Mouse (Mus musculus): Measurements from ENCODE around the gene Nlgn1.

The Nlgn1 gene

GRCm38 (mm10) chr3:26332400-26333238 is at the start of gene Nlgn1:
Gene Nlgn1, minus strand, starts transcription at chr3:26332460.
- no peak for DNase-seq (ENCODE audit: low read depth in 1 of 2, low spot score in 2 of 2)

- DNase-seq (ENCODE audit: low read depth in 1 of 2, low spot score in 2 of 2) = no peak
These were observed 46.0 kb upstream of the Nlgn1 start for GRCm38 (mm10) chr3:26378272-26378671.

DNA sequence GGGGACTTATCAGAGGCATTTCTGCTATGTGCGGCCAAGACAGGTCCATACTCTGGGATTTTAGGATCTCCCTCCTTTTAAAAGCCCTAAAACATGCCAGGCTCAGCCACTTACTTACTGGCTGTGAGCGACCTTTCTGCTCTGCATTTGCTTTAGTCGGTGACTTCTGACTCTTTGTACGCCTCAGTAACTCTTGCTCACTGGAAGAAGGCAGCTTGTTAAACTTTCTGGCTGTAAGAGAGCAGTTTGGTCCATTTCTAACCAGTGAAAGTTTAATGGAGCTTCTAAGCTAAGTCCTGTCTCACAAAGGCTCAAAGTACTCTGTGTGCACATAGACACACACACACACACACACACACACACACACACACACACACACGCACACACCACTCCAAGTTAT is 22.8 kb upstream of the Nlgn1 start:
- no peak for DNase-seq (ENCODE audit: low read depth in 1 of 2, low spot score in 2 of 2)

- DNase-seq (ENCODE audit: low read depth in 1 of 2, low spot score in 2 of 2) = no peak
These were observed 22.3 kb upstream of the Nlgn1 start for GRCm38 (mm10) chr3:26354483-26355030.

DNA sequence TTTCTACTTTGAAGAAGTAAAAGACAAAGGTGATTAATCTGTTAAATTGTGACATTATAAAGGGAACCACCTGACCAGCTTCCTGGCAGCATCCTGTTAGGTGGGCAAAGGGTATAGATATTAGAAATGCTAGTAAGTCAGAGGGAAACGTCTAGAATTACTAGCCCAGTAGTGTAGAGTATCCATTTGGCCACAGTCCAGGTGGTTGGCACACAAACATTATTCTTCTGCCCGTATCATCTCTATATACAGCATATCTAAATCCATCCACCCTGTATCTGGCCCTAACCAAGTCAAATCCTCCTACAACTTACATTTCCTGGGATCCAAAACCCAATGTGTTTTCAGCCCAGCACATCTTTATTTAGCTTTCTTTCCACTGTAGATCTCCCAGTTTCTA is 5.2 kb upstream of the Nlgn1 start:
- no peak for DNase-seq (ENCODE audit: low read depth in 1 of 2, low spot score in 2 of 2)

DNA sequence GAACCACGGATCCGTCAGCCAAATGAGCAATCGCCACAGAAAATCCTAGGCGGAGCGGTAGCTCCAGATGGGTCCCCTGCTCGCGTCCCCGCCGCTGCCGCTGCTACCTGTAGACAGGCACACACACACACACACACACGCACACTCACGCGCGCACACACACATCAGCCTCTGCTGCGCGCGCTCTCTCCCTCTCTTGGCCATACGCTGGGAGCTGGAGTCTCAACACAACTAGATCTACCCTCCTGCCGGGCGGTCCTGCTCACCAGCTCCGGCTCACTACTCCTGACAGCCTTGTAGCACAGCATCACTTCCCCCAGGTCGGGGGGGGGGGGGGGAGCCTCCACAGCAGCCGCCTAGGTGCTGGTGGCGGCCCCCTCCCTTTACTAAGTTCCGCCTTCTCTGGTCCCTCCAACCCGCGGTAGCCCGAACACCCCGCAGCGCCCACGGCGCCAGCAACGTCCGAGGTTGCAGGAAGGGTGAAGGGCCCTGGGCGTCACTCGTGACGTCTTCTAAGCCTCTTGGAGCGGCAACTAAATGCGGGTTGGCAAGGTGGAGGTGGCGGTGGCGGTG is 1.1 kb upstream of the Nlgn1 start:
- no peak for DNase-seq (ENCODE audit: low read depth in 1 of 2, low spot score in 2 of 2)

DNA sequence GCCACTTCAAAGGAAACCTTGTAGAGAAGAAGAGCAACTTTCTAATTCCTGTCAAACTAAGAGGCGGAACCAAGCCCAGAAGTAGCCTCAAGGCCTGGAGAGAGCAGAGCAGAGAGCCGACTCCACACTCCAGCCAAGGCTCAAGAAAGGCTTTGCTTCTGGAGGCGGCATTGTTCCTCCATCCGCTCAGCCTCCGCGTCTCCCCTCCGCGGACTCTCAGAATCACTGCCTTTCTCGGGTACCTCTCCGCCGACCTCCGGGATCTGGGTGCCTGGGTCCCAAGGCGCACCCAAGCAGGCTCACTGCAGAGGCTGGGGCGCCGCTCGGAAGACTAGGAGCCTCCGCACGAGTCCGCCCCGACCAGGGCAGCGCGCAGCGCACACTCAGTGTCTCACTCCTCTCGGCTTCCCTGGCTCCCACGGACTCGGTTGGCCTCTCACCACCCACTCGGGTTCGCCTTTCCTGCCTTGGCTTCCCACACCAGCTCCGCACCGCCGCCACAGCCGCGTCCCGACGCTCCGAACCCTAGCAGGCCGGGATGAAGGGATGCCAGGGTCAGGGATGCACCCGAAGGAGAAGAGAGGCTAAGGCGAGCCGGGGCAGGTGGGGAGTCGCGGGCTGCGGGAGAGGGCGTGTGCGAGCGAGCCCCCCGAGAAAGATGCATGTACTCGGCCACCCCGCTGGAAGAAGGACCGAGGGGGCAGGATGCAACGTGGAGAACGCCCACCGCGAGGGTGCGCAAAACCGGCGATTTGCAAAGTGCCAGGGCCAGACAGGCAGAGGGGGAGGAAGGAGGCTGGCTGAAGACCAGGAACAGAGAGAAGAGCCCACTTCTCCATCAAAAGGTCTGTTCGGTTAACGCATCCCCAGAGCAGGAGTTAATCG is 841 bp downstream of the Nlgn1 start:
- DNase-seq (ENCODE audit: low read depth in 1 of 2, low spot score in 2 of 2) = no peak

DNA sequence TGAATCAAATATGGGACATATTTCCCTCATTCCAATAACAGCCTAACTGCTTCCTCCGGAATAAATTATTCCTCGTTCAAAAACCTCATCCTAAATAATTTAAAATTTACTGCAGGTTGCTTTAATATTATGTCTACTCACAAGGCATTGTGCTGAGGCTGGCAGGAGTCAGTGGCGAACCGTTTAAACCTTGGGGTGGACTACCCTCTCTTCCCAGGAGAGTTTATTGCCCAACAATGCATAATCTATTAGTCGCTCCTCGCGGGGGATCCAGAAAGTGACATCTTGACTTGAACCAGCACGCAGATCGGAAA is 1.4 kb downstream of the Nlgn1 start:
- no peak for DNase-seq (ENCODE audit: low read depth in 1 of 2, low spot score in 2 of 2)

DNA sequence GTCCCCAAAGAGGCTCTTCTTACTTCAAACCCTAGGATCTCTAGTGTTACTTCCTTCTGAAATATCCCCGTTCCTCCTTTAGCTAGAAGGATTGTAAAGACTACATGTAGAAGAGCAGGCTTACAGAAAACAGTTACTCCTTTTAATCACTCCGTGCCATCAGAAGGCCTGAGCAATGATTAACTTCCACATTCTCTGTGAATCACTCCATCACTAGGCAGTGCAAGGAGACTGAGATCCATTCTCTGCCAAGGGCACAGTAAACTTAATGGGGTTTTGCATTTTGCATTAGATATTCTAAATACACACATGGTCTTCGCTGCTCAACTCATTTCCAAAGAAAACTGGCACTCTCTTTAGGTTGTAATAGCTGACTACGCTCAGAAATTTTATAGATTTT is 2.2 kb downstream of the Nlgn1 start:
- no peak for DNase-seq (ENCODE audit: low read depth in 1 of 2, low spot score in 2 of 2)

- DNase-seq (ENCODE audit: low read depth in 1 of 2, low spot score in 2 of 2) = no peak
These were observed 7.8 kb downstream of the Nlgn1 start for GRCm38 (mm10) chr3:26324510-26324909.

- DNase-seq (ENCODE audit: low read depth in 1 of 2, low spot score in 2 of 2) = no peak
These were observed 14.9 kb downstream of the Nlgn1 start for GRCm38 (mm10) chr3:26317397-26317796.

DNA sequence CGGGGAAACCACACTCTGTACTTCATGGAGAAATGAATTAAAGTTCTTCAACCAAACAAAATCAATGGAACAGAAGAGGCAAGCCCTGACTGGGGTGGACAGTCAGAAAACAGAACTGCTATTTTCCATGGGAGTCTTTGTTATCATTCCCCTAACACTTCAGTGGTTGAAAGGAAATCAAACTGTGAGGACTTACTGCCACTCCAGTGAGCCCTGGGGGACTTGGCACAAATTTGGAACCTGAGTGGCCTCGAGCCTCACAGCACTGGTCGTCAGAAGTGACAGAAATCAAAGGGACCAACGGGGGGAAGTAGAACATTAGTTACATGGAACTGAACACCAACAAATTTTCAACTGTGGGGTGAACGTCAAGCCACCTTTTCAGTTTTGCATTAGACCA is 34.4 kb downstream of the Nlgn1 start:
- no peak for DNase-seq (ENCODE audit: low read depth in 1 of 2, low spot score in 2 of 2)

- DNase-seq (ENCODE audit: low read depth in 1 of 2, low spot score in 2 of 2) = no peak
These were observed 61.1 kb downstream of the Nlgn1 start for GRCm38 (mm10) chr3:26270894-26271795.

DNA sequence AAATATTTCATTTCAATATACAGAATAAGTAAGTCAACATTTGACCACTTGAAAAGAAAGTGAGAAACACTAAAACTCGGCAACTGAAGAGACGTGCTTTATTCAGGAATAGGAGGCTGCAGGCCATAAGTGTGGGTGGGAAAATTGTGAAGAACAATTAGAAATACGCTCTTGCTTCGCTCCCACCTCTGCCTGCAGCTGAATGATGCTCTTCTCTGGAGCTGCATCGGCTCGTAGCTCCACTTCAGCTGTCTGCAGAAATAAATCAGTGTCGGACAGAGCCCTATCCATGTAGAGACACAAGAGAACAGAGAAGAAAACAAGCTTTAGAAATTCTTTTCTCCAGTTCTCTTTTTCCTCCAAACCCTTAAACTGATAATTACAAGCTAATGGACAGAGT is 85.7 kb downstream of the Nlgn1 start:
- DNase-seq (ENCODE audit: low read depth in 1 of 2, low spot score in 2 of 2) = no peak

GRCm38 (mm10) chr3:26243274-26243673 is 89.0 kb downstream of the Nlgn1 start:
- no peak for DNase-seq (ENCODE audit: low read depth in 1 of 2, low spot score in 2 of 2)

- DNase-seq (ENCODE audit: low read depth in 1 of 2, low spot score in 2 of 2) = no peak
These were observed 102.3 kb downstream of the Nlgn1 start for GRCm38 (mm10) chr3:26230006-26230405.

DNA sequence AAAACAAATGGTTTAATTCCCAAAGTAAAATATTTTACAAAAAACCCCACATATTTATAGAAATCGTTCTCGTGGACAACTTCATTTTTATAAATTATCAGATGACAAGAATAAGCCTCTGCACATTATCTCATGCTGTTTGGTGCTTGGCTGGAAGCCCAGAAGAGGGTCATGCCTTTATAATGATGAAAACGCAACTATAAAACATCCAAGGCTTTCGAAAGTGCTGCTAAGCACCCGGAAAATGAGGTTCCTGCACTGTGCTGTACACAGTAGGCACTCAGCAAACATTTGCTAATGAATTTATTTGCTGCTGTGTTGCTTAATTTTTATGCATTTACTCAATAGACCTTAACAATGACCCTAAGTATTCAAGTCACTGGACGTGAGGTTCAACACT is 103.4 kb downstream of the Nlgn1 start:
- DNase-seq (ENCODE audit: low read depth in 1 of 2, low spot score in 2 of 2) = no peak

DNA sequence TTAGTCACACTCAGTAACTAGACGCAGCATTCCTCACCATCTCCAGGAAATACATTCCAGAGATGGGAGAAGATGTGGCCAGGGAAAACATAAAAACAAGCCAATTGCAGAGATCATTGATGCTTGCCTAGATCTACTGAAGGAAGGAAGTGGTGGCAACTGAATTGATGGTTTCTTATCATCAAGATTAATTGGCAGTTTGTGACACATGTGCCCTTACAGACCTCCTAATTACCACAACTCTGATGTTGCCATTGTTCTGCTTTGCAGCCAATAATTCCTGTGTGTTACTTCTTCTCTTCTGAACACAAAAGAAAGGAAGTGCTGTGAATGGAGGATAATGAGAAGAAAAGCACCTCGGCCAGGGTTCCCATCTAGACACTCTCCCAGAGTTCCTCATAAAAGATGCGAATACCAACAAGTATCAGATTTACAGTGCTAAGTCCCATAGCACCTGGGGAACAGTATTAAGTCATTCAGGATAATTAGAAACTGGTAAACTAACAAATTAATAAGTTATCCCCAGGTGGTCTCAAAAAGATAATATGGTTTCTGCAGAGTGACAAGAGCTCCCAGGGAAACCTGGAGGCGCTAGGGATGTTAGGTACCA is 104.0 kb downstream of the Nlgn1 start:
- no peak for DNase-seq (ENCODE audit: low read depth in 1 of 2, low spot score in 2 of 2)

- DNase-seq (ENCODE audit: low read depth in 1 of 2, low spot score in 2 of 2) = no peak
These were observed 108.8 kb downstream of the Nlgn1 start for GRCm38 (mm10) chr3:26223500-26223899.

GRCm38 (mm10) chr3:26216231-26216630 is 116.0 kb downstream of the Nlgn1 start:
- DNase-seq (ENCODE audit: low read depth in 1 of 2, low spot score in 2 of 2) = no peak
